Mouse (Mus musculus) limb, embryonic 12.5 days (tissue): ENCODE data around the gene Rnf213. TPM values are rescaled to one million over a fixed set of nuclear protein-coding genes. Genes with fewer than 3 reads are reported as not detected.

Experiments
- ATAC-seq: fragments of 200-750 bp; cut with Nextera tagmentation; 2 replicates; pipeline ENCODE4 v1.8.0; 2017; ENCODE audit warnings: low read depth, moderate TSS enrichment; ENCODE audit not compliant: insufficient number of reproducible peaks, insufficient read depth, low FRiP score, low TSS enrichment
- H3K27ac ChIP-seq: fragments of 300-500 bp; sonication (generic); 2 replicates; pipeline ENCODE4 v1.5.1; 2016; ENCODE audit warnings: mild to moderate bottlenecking, moderate library complexity
- H3K27me3 ChIP-seq: fragments of 300-500 bp; sonication (generic); 2 replicates; pipeline ENCODE4 v1.6.1; 2016; ENCODE audit warnings: mild to moderate bottlenecking, moderate library complexity
- H3K36me3 ChIP-seq: fragments of 300-500 bp; sonication (generic); 2 replicates; pipeline ENCODE4 v1.6.1; 2016; ENCODE audit warnings: mild to moderate bottlenecking, moderate library complexity
- H3K4me1 ChIP-seq: fragments of 300-500 bp; sonication (generic); replicated peaks from 2 replicates; pipeline ENCODE4 v1.6.1; 2016
- H3K4me2 ChIP-seq: fragments of 300-500 bp; sonication (generic); 2 replicates; pipeline ENCODE4 v1.6.1; 2016; ENCODE audit warnings: mild to moderate bottlenecking, moderate library complexity
- H3K4me3 ChIP-seq: fragments of 300-500 bp; sonication (generic); replicated peaks from 2 replicates; pipeline ENCODE4 v1.5.1; 2016; ENCODE audit warnings: mild to moderate bottlenecking
- H3K9ac ChIP-seq: fragments of 300-500 bp; sonication (generic); replicated peaks from 2 replicates; pipeline ENCODE4 v1.6.1; 2016; ENCODE audit warnings: mild to moderate bottlenecking, moderate library complexity
- H3K9me3 ChIP-seq: fragments of 300-500 bp; sonication (generic); 2 replicates; pipeline ENCODE4 v1.6.1; 2016; ENCODE audit warnings: mild to moderate bottlenecking, moderate library complexity
- WGBS: fragments of 180-500 bp; shearing (Covaris S2); methylation state at CpG from one replicate; pipeline ENCODE4 v1.1.7; 2016; 5-methylcytosine and 5-hydroxymethylcytosine counted together
- polyA plus RNA-seq: library from polyadenylated mRNA; unstranded; fragments of >200 nt; fragmentation: Nextera tagmentation; extraction: Ambion mirVana; gene quantifications from 2 replicates; pipeline ENCODE4 v1.2.1, GENCODE M21; 2016

Gene Rnf213
- polyA plus RNA-seq, 1 experiment from 2014 or later, result 2.6 TPM

DNA sequence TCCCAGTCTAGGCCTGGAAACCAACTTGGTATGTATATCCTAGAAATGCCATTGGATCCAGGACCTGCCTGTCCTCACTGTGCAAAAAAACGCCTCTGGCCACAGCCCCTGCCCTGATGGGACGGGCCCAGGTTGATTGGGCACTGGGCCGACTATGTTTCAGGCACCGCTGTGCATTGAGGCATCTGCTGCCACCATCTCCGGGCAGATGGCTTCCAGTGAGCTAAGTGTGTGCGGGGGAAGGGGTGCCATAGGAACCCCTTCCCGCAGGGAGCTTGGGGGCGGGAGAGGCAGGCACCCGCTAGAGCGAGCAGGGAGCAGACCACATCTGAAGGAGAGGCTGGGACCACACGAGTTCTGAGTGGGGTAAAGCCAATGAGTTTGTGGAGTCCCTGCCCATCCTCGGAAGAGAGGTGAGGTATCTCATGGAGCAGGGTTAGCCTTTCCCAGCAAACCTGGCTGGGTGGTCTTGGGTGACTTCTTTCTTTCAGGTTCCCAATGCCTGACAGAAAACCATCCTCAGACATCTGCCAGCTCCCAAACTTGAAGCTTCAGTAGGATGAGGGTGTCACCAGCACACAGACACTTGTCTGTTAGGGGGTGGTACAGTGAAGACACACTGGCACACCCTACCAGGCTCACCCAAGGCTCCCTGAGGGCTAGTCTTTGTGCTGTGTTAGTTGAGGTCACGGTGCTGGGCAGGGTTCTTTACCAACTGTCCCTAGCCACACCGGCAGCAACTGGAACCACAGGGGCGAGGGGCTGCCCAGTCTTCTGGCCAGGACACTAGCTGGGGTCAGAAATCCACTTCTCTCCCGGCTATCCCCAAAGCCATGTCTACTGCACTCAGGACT is 123.2 kb downstream of the Rnf213 start:
- Histone ChIP-seq H3K9me3 (no peaks in the 10 kb centered on the region), H3K36me3 (no peaks in the 10 kb centered on the region), H3K4me1 (peaks cover 28% of the 10 kb centered on the region), H3K27me3 (peaks cover 47% of the 10 kb centered on the region), H3K9ac (no peak overlapping the region), H3K4me3 (no peak overlapping the region), H3K27ac (no peak overlapping the region), H3K4me2 (no peak overlapping the region)
- 76% methylated on average over 16 of the region's 16 CpGs for WGBS
- ATAC-seq, result no peak

DNA sequence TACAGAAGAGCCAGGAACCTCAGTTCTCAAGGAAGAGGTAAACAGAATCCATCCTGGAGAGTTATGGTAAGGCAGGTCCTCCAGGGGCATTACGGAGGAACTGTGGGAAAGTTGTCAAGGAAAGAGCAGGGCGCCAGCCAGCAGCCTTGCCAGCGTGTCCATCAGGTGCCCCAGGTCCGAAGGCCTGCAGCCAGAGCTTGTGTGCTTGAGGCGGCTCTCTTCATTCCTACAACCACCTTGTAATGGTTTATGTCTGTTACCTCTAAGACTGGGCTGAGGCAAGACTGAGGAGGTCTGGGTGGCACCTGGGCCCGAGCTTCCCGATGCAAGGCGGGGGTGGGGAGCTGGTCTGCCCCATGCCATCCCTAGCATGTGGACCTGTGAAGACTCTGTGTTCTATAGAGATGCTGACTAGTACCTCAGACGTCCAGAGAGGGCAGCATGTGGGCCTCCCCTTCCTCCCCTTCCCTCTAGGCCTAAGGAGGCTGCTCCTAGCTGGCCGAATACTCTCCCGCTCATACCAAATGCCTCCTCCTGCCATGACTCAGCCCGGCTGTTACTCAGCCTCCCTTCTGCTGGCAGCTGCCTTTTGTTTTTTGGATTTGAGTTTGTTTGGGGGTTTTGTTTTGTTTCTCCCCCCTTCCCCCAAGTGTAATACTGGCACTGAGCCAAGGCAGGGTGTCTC is 123.9 kb downstream of the Rnf213 start:
- WGBS, result 67% methylated on average over 12 of the region's 12 CpGs
- Histone ChIP-seq H3K4me3 (no peak overlapping the region), H3K4me2 (no peak overlapping the region), H3K27me3 (peaks cover 47% of the 10 kb centered on the region), H3K9me3 (no peaks in the 10 kb centered on the region), H3K36me3 (no peaks in the 10 kb centered on the region), H3K9ac (no peak overlapping the region), H3K27ac (no peak overlapping the region), H3K4me1 (peaks cover 28% of the 10 kb centered on the region)
- ATAC-seq, result no peak

DNA sequence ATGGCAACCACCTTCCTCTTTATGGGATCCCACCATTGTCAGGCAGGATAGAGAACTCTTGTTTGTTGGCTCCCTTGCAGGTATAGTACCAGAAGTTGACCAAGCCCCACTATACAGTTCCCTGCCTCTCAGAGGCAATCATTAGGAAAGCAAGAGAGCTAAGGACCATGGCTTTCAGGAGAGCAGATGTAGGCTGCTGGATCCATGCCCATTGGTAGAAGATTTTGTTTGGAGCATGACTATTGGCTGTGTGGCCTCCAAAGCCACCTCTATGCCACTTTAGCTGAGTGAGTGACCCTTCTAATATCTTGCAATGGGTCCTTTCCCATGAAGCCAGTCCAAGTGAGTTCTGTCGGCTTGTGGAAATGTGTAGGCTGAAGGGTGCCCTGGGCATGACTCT is 126.5 kb downstream of the Rnf213 start:
- WGBS, result 100% methylated on average over 1 of the region's 1 CpGs
- H3K9me3 ChIP-seq, result no peaks in the 10 kb centered on the region
- H3K27ac ChIP-seq, result no peak overlapping the region
- no peaks in the 10 kb centered on the region for H3K36me3 ChIP-seq
- H3K4me3 ChIP-seq, result no peak overlapping the region
- no peak overlapping the region for H3K4me2 ChIP-seq
- H3K27me3 ChIP-seq, result peaks cover 30% of the 10 kb centered on the region
- H3K9ac ChIP-seq, result no peak overlapping the region
- peaks cover 15% of the 10 kb centered on the region for H3K4me1 ChIP-seq
- no peak for ATAC-seq

DNA sequence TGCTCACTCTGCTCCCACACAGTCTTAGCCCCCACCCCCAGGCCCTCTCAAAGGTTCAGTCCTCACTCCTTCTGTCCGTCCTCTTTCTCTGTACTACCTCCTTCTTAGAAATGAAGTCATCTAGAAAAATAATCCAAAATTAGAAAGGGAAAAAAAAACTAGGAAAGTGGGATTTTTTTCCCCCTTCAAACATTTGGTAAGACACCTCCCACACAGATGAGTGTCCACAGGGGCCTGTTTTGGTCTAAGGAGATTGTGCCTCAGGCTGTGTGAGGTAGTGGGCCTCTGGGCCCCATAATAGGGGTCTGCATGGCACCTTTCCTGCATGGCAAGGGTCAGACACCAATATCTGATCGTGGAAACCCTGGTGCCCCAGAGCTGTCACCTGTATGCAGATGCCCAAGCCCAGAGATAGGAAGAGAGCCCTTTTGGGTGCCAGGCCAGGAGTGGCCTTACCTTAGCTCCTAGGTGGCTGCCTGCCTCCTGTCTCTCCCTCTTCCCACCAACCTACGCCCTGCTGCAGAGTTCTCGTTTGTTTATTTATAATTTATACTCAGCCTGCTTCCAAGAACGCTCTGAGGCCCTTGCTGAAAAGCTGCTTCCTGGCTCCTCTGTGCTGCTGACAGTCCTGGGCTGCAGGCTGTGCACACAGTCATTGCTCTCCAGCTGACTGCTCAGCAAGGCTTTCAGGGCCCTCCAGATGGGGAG is 127.3 kb downstream of the Rnf213 start:
- Histone ChIP-seq H3K27ac (no peak overlapping the region), H3K36me3 (no peaks in the 10 kb centered on the region), H3K27me3 (peaks cover 22% of the 10 kb centered on the region), H3K9me3 (no peaks in the 10 kb centered on the region), H3K4me2 (no peak overlapping the region), H3K9ac (no peak overlapping the region), H3K4me3 (no peak overlapping the region), H3K4me1 (peaks cover 10% of the 10 kb centered on the region)
- no peak for ATAC-seq
- 72% methylated on average over 5 of the region's 5 CpGs for WGBS

DNA sequence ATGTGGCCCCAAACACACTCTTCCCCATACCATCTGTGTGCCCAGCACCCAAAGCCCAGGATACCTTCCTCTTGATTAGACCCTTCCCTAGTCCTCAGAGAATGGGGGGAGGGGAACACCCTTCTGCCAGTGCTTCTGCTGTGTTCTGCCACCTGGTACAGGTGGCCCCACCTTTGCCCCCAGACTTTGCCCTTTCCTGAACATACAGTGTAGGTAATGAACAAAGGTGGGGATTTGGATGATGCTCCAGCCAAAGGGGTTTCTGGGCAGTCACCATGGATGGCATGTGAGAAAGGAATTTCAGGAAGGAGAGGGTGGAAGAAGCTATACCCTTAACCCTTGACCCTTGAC is 127.8 kb downstream of the Rnf213 start:
- ATAC-seq, result no peak

DNA sequence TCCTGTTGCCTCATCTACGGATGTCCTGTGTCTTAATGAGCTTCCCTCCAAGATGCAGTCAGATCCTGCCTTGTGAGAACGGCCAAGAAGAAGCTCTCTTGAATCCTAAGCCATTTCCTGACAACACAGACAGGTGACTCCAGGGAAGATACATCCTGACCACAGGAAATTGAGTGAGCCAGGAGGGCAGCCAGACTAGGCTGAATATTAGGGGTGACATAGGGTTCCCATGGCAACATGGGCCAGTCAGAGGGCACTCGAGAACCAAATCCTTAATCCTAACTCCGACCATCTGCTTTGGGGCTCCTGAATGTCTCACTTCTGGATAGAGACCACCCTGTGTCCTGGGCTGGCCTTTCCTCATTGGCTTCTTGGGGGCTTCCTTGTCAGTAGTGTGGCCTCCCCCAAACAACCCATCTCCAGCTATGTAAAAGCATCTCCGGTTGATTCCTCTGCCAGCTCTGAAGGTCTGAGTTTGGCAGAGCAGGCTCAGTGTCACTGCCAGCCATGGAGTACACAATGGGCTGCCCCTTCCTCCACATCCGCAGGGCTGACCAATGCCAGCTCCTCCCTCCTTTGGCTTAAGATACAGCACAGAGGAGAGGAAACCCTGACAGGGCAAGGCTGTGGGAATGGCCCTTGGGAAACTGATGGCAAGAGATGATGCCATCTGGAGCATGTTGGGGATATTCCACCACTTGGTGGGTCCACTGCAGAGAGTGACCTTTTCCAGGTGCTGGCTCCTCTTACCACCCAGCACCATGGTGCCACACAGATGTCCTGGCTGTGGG is 129.2 kb downstream of the Rnf213 start:
- H3K4me2 ChIP-seq, result no peak overlapping the region
- H3K9ac ChIP-seq, result no peak overlapping the region
- H3K36me3 ChIP-seq, result no peaks in the 10 kb centered on the region
- H3K4me3 ChIP-seq, result no peak overlapping the region
- no peak overlapping the region for H3K27ac ChIP-seq
- H3K27me3 ChIP-seq, result peaks cover 7% of the 10 kb centered on the region
- H3K9me3 ChIP-seq, result no peaks in the 10 kb centered on the region
- WGBS, result 88% methylated on average over 6 of the region's 6 CpGs
- ATAC-seq, result no peak
- 0 out of 2 replicates have a peak, but pooled peaks cover 3% of the 10 kb centered on the region for H3K4me1 ChIP-seq

More for the DNA sequence above, 127.8 kb downstream of the Rnf213 start:
- H3K4me2 ChIP-seq, result no peak overlapping the region
- no peak overlapping the region for H3K9ac ChIP-seq
- H3K27ac ChIP-seq, result no peak overlapping the region
- H3K4me3 ChIP-seq, result no peak overlapping the region
- no peaks in the 10 kb centered on the region for H3K36me3 ChIP-seq
- no peaks in the 10 kb centered on the region for H3K9me3 ChIP-seq
- peaks cover 4% of the 10 kb centered on the region; the same call in 1 of the 2 replicates for H3K4me1 ChIP-seq
- H3K27me3 ChIP-seq, result peaks cover 17% of the 10 kb centered on the region

DNA sequence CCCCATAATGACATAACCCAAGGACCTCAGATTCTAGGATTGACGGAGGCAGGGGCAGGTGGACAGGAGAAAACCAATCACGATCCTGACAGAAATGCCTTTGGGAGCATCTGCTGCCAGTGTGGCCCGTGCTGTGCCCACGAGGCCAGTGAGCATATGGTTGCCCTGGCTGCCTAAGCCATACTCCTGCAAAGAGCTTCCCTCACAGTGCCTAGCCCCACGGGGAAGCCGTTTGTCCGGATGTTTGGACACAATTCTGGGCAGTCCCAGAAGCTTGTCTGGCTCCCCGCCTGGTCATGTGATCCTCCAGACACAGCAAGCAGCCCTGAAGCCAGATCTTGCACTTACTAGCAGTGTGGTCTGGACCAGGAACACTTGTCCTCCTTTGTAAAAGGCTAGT is 129.9 kb downstream of the Rnf213 start:
- 84% methylated on average over 8 of the region's 8 CpGs for WGBS
- no peak overlapping the region for H3K27ac ChIP-seq
- peaks cover 7% of the 10 kb centered on the region for H3K27me3 ChIP-seq
- no peak overlapping the region for H3K9ac ChIP-seq
- no peak overlapping the region for H3K4me3 ChIP-seq
- H3K36me3 ChIP-seq, result no peaks in the 10 kb centered on the region
- no peak overlapping the region for H3K4me2 ChIP-seq
- H3K9me3 ChIP-seq, result no peaks in the 10 kb centered on the region
- H3K4me1 ChIP-seq, result 0 out of 2 replicates have a peak, but pooled peaks cover 3% of the 10 kb centered on the region
- no peak for ATAC-seq

DNA sequence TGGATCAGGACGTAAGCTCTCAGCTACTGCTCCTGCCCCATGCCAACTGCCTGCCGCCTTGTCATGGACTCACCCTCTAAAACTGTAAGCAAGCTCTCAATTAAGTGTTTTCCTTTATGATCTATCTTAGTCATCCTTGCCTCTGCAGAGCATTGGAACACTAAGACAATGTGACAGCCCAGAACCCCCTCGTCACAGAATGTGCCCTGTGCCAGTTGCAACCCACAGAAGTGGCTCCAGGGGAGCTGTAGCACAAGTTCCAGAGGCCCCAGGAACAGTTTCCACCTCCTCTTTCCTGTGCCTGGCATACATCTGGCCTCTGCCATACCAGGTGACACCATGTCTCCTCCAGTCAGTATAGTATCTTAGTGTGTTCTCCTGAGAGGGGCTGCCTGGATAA is 130.5 kb downstream of the Rnf213 start:
- Histone ChIP-seq H3K9me3 (no peaks in the 10 kb centered on the region), H3K9ac (no peak overlapping the region), H3K27ac (no peak overlapping the region), H3K36me3 (no peaks in the 10 kb centered on the region), H3K4me3 (no peak overlapping the region), H3K4me1 (0 out of 2 replicates have a peak, but pooled peaks cover 3% of the 10 kb centered on the region), H3K27me3 (peaks cover 1% of the 10 kb centered on the region; the same call in 1 of the 2 replicates), H3K4me2 (no peak overlapping the region)
- WGBS, result 88% methylated on average over 3 of the region's 3 CpGs
- ATAC-seq, result no peak

DNA sequence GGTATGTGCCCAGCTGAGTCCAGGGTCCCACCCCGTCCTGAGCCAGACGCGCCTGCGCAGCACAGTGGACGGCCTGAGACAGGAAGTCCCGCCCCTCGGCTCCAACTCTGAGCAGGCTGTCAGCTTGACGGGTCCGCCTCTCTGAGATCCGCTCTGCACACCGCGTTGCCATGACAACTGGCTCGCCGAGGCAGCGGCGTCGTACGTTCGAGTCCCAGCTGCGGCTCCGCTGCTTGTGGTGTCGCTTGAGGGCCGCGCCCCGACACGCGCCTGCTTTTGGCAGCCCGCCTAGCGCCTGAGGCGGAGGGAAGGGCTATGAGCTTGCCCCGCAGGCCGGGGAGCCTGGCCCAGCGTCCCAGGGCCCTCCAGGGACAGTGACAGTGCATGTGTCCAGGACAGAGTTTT is 131.6 kb downstream of the Rnf213 start:
- no peaks in the 10 kb centered on the region for H3K36me3 ChIP-seq
- H3K4me3 ChIP-seq, result peak overlapping the region; percentile 42
- ATAC-seq, result peak; percentile 90
- peak overlapping the region; percentile 57 for H3K9ac ChIP-seq
- no peak overlapping the region for H3K27ac ChIP-seq
- no peaks in the 10 kb centered on the region for H3K9me3 ChIP-seq
- WGBS, result 3% methylated on average over 33 of the region's 33 CpGs
- H3K27me3 ChIP-seq, result no peaks in the 10 kb centered on the region; the same call in 1 of the 2 replicates
- peak overlapping the region; percentile 71 for H3K4me2 ChIP-seq
- 0 out of 2 replicates have a peak, but pooled peaks cover 3% of the 10 kb centered on the region for H3K4me1 ChIP-seq

DNA sequence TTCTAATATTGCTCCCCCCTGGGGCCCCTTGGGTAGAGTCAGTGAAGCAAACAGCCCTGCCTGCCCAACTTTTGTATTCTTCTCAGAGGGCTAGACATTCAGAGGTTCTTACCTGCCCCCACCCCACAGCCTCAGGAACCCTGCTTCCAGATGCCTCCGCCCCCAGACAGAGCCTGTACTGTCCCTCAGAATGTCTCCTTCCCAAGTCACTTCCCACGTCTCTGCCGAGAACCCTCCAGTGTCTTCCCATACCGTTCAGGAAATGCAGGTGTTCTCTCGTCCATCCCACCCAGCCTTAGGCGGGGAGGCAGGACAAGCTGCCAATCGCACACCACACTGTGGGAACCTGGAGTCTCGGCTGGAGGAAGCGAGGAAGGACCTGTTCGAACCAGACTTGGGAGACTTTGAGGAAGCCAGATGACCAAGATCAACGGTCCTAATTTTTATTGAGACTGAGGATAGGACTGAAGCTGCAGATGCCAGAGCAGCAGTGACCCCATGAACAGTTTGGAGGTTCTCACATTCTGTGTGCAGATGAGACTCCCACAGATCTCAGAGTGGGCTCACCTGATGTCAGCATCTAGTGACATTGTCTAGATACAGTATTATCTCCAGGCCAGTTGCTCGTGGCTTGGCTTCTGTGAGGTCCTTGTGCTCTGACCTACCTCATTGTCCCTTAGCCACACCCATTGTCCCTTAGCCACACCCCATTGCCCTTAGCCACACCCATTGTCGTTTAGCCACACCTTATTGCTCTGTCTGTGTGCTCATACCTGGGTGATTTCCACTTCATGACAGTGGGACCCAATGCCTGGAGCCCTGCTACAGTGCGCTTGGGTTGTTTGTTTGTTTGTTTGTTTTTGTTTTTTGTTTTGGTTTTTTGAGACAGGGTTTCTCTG is 133.4 kb downstream of the Rnf213 start:
- Histone ChIP-seq H3K4me3 (no peak overlapping the region), H3K27ac (no peak overlapping the region), H3K4me2 (no peak overlapping the region), H3K9me3 (no peaks in the 10 kb centered on the region), H3K36me3 (no peaks in the 10 kb centered on the region), H3K4me1 (0 out of 2 replicates have a peak, but pooled peaks cover 3% of the 10 kb centered on the region), H3K9ac (no peak overlapping the region), H3K27me3 (peaks cover 2% of the 10 kb centered on the region; the same call in 1 of the 2 replicates)
- no peak for ATAC-seq
- 77% methylated on average over 14 of the region's 14 CpGs for WGBS
